Mouse (Mus musculus) activated CD4-positive, CD25-positive, alpha-beta regulatory T cell, adult 4 months (primary cell): ENCODE data around the gene Zfp598. TPM values are rescaled to one million over a fixed set of nuclear protein-coding genes. Genes with fewer than 3 reads are reported as not detected.
A peak's percentile ranks its signal among the peaks of the same experiment; 100 is the strongest.

ENCODE experiments used
- ATAC-seq: one replicate; pipeline ENCODE4 v1.8.0; 2017
- polyA plus RNA-seq, 2 experiments: library from polyadenylated mRNA; unstranded; fragments of 100-300 nt; shearing (Covaris generic); gene quantifications; one replicate each; pipeline ENCODE4 v1.2.1; 2017

Zfp598 gene
- polyA plus RNA-seq: 1 to 10 TPM; 4.5 to 4.6 TPM

DNA sequence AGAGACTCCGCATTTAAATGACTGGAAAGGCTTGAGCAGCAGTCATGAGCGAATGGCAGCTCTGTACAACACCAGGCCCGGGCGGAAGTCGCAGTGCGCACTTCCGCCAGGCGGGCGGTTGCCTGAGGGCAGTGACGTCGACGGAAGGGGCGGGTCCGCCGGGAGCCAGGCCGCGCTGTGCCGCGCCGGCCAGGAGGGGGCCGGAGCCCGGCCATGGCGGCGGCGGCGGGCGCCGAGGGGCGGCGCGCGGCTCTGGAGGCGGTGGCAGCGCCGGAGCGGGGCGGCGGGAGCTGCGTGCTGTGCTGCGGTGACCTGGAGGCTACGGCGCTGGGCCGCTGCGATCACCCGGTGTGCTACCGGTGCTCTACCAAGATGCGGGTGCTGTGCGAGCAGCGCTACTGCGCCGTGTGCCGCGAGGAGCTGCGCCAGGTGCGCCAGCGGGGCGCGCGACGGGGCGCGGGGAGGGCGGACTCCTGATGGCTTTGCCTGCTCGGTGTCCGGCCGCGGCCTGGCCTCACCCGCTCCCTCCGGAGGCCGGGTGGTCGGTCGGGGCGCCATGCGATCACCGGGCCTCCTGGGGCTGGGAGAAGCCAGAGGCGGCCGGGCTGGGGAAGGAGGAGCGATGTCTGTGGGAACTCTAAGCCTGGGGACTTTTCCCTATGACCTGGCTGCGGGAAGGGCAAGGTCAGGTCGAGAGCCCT, at the start of gene Zfp598:
Gene Zfp598, plus strand, starts transcription at position 143 of the 701 bp plus-strand sequence.
- ATAC-seq: peak; percentile 99

DNA sequence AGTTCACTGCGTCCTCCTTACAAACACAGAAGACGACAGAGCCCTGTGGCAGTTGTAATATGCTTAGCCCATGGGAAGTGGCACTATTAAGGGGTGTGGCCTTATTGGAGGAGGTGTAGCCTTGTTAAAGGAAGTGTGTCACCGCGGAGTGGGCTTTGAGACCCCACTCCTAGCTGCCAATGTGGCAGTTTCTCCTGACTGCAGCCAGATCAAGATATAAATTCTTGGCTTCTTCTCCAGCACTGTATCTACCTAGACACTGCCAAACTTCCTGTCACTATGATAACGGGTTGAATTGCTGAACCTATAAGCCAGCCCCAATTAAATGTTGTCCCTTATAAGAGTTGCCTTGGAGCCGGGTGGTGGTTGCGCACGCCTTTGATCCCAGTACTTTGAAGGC, 44.0 kb upstream of the Zfp598 start:
- no peak for ATAC-seq

DNA sequence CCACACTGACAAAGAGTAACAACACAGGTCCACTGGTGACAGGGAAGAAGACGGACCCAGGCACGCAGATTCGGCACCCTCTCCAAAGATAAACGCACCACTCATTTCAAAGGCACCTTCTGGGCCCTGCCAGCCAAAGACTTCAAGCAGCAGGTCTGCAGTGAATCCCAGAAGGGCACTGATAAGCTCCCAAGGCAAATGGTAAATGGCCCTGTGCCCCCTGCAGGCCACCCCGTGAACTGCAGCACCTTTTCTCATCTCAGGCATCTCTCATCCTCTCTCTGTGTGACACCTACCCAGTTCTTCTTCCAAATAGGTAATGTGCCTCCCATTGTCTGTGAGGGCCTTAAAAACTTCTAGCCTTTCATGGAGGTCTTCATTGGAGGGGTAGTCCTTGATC, 40.8 kb upstream of the Zfp598 start:
- ATAC-seq: no peak

DNA sequence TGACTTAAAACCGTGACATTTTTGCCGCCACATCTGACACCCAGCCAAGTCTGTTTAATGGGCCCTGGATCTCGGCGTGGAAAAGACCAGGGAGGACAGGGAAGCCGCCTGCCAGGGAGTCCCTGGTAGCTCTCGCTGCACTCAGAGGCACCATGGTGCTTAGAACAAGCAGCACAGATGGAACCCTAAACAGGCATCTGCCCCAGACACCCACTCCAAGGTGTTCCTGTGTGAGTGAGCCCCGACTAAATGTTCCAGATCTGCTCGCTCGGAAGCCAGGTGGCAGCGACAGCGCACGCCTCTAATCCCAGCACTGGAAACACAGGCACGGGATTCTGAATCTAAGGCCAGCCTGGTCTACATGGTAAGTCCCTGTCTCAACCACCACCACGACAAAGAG, 39.4 kb upstream of the Zfp598 start:
- ATAC-seq: no peak

DNA sequence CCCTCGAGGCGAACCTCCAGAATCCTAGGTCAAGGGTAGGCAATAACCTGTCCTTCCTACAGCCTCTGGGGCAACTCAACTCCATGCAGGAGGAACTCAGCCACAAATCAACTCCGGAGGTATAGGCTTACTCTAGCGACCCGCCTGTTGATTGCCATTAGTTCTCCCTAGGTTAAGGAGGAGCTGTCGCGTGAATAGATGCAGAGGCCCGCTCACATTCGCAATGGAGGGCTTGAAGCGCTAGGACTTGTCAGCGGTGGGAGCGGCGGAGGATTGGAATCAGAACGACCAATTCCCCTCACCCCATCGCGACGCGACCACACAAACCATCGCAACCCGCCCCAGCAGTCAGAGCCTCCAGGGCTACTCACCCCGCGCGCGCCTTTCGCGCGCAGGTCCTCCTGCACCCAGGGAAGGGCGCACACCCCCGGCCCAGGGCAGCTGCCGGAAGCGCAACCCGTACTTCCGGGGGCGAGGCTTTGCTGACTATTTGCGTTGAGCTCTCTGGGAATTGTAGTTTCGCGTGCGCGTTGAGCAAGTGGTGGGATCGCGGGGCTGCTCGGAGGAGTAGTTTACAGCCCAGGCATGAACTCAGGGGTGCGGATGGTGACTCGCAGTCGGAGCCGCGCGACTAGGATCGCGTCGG, 37.2 kb upstream of the Zfp598 start, which contains the start of the genes Tsc2 and Nthl1:
Gene Tsc2, minus strand, starts transcription at position 464 of the 646 bp plus-strand sequence.
Gene Nthl1, plus strand, starts transcription at position 514 of the 646 bp plus-strand sequence.
- peak; percentile 98 for ATAC-seq

DNA sequence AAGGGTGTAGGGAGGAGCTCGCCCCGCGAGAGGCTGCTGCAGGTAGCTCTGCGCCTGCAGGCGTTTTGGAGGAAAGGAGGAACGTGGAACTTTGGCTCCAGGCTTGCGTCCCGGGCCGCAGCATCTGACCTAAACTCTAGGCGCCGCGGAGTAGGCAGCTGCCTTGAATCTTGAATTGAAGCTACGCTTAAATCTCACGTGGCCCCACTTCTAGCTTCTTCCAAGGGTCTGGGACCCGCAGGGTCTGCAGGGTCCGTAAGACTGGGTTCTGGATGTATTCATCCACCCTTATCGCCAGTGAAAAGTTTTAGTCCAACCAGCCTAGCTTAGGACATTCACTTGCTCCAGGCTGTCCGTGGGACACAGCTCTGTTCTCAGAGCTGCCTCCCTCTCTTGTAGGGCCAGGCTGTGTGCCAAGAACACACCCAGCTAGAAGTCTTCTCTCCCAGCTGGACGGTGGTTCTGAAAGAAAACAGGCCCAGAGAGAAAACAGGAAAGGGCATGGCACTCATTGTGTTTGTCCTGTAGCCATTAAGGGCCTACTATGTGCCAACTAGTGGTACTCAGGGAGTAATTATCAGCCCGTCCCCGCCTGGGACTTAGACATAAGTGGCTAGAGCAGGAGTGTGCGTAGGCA, 36.6 kb upstream of the Zfp598 start:
- no peak for ATAC-seq

DNA sequence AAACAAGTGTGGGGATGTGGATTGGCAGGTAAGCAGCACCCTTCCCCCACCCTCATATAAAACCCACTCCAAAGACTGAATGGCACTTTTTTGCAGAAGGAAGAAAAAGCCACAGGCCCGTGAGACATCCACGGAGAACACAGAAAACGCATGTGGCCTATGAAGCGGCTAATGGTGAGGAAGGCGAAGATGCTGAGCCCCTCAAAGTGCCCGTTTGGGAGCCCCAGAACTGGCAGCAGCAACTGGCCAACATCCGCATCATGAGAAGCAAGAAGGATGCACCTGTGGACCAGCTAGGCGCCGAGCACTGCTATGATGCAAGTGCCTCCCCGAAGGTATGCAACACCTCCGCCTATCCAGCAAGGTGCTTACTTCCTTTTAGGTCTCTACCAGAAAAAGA, 35.7 kb upstream of the Zfp598 start:
- ATAC-seq: no peak

DNA sequence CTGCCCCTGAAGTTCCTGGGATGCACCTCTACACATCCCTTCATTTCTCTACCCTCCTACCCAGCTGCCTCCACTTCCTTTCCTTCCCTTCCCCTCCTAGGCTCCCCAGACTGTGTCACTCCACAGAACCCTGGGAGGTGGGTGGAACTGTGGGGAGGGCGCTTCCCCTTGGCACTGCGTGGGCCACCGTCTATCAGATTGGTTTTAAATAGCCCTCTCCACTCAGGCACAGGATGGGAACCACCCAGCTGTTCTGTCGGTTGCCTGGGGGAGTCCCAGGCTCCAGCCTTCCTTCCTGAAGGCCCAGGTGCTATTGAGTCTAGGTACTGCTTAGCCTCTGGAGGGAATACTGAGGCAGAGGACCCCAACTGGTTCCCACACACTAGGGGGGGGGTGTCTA, 34.5 kb upstream of the Zfp598 start:
- ATAC-seq: no peak

DNA sequence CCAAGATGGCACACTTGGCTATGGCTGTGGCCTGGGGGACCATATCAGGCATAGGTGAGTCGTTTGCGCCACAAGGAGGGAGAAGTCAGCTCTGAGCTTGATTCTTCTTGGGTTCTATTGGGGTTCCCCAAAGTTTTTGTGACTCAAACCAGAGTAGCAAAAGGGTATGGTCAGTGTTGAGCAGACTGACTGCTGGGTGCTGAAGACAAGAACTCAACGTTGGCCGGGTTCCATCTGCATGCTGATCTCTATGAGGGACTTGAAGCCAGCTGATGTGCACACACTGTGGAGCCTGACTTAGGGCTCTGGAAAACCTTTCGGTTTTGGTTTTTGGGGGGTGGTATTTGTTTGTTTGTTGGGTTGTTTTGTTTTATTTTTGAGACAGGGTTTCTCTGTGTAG, 33.8 kb upstream of the Zfp598 start:
- no peak for ATAC-seq

DNA sequence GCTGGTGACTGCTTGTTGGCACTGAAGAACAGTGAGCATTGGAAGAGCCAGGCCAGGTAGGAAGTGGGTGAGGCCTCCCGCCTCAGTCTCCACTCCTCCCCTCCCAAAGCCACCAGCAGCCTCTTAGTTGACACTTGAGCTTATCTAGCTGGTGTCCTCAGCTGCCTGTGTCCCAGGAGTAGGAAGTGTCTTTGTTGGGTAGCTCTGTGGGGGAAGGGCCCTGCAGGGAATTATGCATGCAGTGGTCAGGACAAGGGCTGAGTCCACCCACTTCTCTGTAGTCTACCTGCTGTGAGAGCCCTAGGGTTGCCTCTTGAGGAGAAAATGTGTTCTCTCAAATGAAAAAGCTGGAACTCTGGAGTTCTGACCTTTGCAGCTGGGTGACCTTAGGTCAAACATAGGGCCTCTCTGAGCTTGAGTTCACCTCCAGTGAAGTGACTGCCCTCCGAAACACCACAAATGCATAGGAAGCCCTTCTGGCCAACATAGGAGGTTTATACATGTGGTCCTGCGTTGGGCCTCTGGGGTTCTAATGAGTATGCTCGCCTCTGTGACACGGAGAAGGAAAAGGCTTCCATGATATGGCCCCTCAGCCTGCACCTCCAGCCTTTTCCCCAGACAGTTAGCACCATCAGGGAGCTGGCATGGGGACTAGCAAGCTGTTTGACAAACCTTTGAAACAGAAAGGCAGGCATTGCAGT, 32.6 kb upstream of the Zfp598 start:
- ATAC-seq: no peak

DNA sequence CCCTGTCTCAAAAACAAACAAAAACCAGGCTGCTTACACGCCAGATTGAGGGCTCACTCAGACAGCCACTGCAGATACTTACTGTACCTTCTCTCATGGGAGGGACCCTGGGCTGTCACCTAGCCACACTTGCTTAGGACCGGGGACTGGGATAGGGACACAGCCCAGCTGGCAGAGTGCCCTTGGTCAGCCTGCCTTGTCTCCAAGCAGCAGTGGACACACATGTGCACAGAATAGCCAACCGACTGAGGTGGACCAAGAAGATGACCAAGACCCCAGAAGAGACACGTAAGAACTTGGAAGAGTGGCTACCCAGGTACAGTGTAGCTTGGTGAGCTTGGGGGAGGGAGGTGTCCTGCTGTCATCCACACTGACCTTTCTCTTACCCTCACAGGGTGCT, 31.3 kb upstream of the Zfp598 start:
- ATAC-seq: no peak

DNA sequence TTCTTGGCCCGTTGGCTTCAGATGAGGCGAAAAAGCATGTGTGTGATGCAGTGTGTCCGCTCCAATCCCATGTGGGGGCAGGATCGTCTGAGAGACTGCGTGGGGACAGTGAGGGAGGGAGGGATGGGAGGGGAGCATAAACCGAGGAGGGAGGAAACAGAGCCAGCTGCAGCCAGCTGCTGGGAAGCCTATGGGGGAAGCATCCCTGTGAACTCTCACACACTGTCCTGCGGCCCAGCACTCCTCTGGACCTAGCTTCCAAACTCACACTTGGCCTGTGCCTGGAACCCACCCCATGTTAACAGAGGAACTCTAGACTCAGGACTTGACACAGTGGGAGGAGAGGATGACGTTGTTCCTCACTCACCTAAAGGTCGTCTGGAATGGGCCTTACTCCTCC, 30.6 kb upstream of the Zfp598 start:
- ATAC-seq: no peak

DNA sequence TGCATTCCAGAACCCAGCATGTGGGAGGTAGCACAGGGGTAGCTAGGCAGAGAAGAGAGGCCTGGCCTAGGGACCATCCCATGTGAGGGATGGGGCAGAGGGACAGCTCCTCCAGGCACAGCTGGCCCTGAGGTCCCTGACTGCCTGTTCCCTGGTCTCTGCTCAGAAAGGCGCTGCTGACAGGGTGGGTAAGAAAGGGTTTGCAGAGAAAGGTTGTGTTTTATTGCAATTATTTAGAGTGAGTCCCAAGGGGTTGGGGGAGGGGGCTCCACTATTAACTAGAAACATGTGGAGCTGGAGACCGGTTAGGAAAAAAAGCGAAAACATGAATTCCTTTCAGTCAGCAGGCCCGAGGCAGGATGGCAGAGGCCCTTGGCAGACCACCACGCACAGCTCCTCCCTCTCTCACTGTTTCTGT, 29.9 kb upstream of the Zfp598 start:
- ATAC-seq: no peak

DNA sequence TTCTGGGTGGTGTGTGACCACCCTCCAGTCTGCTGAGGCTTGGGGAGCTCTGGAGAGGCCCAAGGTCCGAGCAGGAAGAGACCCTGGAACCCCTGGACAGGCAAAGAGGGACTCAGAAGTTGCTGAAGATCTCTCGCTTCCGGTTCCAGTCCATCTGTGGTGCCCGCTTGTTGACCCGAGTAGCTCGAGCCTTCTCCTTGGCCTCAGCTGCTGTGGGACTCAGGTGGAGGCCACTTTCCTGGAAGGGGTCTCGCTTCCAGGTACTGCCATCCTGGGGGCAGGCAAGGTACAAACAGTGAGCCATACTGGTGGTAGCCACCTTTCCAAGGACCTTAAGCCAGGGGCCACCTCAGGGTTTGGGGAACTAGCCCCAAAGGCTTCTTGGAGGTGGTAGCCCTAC, 29.4 kb upstream of the Zfp598 start:
- ATAC-seq: no peak

DNA sequence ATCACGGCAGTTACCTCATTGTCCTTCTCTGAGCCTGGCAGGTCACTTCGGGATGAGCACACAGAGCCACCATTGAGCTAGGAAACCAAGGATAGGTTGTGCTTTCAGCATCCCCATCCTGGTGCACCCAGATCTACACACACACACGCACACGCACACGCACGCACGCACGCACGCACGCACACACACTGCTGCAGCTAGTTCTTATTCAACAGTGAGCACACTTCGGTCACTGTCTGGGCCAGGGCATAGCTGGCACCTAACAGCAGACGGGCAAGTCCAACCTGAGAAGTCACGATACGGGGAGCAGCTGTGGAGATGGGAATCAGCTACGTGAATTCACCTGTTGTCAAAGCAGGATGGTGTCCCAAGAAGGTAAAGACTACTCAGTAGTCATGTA, 28.9 kb upstream of the Zfp598 start:
- no peak for ATAC-seq

DNA sequence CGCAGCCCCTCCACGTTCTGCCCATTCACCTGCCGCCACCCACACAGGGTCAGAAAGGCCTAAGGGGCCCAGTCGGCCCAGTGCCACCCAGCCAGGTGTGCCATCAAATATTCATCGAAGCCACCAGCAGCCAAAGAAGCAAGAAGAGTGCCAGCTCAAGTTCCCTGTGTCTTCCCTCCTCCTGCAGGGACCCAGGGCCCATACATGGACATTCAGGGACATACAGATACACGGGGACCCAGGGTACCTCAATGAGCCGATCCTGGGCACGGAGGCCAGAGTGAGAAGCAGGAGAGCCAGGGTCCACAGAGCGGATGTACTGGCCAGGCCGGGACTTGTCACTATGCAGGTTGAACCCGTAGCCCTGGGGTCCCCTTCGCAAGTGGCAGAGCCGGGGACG, 27.5 kb upstream of the Zfp598 start:
- ATAC-seq: no peak

DNA sequence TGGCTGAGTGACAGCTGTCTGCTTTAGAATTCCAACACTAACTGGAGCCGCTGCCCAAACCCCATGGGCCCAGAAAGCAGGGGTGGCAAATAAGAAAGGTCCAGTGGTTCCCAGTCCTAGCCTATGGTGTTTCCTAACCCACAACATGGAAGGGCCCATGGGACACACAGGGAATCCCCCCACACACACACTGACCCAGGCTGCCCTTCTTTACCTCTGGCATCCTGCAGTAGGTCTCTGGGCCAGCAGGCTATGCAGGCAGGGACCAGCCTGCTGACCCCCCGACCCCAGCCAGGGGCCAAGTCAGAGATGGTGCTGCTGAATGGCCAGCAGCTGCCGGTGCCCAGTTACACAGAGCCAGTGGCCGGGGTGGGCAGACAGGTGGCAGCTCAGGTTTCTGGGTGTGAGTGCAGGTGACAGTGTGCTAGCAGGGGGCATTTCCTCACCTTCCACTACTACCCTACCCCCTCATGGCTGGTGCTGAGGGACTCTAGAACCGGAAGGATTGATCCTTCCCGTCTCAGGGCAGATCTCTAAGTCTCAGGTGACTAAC, 26.6 kb upstream of the Zfp598 start:
- no peak for ATAC-seq

DNA sequence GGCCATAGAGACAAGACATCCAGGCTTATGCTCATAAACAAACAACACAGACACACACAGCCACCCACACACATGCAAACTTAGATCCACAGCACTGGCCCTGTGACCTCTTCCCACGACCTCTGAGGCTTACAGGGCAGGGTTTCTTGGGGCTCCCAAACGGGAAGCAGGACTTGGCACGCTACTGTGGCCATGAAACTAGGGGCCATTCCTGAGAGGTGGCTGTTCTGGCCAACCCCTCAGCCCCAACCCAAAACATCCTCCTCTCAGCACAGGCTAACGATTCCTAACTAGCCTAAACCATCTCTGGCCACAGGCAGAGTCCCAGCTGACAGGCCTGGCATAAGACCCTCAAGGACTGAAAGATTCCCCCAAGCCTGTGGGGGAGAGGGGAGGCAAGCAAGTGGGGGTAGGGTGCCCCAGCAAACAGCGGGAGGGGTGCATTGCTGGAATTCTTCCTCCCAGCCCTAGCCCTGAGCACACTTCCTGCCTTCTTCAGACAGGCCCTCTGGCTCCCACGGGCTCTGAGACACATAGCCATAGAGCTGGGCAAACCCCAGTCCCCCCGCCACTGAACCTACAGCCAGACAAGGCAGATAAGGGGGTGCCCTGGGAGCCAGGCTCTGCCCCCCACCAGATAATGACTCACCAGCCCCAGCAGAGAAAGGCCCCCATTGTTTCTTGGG, 25.3 kb upstream of the Zfp598 start:
- no peak for ATAC-seq

DNA sequence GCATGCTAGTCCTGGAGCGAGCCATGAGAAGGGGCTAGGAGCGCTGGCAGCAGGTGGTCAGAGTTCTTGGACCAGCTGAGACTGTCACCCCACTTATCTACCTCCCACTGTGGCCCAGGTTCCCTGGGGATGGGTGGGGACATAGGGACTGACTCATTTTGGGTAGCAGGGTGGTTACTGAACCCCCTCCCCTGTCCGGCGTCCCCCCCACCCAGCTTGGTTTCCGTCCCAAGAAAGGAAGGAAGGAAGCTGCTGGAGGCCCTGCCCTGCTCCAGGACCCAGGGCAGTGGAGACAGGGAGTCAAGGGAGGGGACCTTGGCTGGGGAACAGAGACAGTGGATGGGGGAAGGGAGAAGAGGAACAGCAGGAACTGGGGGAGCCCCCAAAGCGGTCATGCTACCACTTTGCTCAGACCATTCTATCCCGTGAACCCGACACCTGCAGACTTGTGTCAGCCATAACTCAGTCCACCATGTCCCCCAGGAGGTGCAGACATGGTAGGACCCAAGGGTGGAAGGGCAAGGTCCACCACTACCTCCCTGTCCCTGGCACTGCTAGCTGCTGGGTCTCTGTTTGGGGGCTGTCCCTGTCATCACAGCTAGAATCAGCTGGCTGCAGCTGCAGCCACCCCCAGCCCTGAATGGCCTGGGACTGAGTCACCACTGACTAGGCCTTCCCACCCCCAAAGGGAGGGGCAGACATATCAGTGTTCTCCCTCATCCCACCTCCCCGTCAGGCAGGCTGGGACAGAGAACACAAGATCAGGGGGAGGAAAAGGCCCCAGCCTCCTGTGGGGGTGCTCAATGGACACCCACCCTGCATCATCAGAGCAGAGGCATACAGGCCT, 24.4 kb upstream of the Zfp598 start:
- ATAC-seq: no peak

DNA sequence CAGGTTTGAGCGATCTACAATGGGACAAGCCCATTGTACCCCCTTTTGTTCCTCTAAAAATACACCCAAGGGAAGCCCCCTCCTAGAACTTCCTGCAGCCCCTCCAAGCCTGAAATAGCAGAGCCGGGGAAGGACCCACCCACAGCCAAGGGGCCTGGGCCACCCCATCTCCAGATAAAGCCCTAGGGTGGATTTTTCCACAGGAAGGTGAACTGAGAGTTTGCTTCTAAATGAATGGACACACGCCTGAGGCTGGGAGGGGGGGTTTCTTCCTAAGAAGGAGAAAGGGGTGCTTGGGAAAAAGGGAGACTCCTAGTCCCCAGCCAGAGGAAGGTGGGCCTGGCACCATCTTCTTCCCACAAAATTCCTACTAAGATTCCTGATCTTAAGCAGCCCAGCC, 23.6 kb upstream of the Zfp598 start:
- ATAC-seq: no peak

DNA sequence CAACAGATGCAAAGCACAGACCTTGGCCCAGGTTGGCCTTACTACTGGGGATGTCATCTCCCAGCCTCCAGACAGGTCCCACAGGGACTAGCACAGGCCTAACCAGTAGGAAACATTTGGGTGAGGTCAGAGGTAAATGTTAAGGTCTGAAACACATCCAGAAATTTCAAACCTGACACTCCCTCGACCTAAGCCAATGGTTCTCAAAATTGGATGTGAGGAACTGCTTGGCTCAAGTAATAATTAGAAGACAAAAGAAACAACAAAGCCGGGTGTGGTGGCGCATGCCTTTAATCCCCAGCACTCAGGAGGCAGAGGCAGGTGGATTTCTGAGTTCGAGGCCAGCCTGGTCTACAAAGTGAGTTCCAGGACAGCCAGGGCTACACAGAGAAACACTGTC, 23.1 kb upstream of the Zfp598 start:
- no peak for ATAC-seq
